Mouse (Mus musculus): ENCODE measurements around the gene Pus3. TPM values are rescaled to one million over a fixed set of nuclear protein-coding genes. Genes with fewer than 3 reads are reported as not detected.

Pus3 gene
- total RNA-seq (2017) = 25.6 and 30.9 TPM in 2 replicates

GRCm38 (mm10) chr9:35558257-35559008 lies at the start of gene Pus3, which contains the start of gene Ddx25:
Gene Pus3, plus strand, starts transcription at chr9:35558595.
Gene Ddx25, minus strand, starts transcription at chr9:35558528.
- no peak for ATAC-seq (ENCODE audit: extremely low read depth, insufficient number of reproducible peaks, low FRiP score, poor library complexity, severe bottlenecking)

GRCm38 (mm10) chr9:35513900-35514299 lies 44.5 kb upstream of the Pus3 start:
- ATAC-seq (ENCODE audit: extremely low read depth, insufficient number of reproducible peaks, low FRiP score, poor library complexity, severe bottlenecking) = no peak

GRCm38 (mm10) chr9:35516182-35516581 lies 42.2 kb upstream of the Pus3 start:
- ATAC-seq (ENCODE audit: extremely low read depth, insufficient number of reproducible peaks, low FRiP score, poor library complexity, severe bottlenecking) = no peak

GRCm38 (mm10) chr9:35516711-35517110 lies 41.7 kb upstream of the Pus3 start:
- no peak for ATAC-seq (ENCODE audit: extremely low read depth, insufficient number of reproducible peaks, low FRiP score, poor library complexity, severe bottlenecking)

GRCm38 (mm10) chr9:35518169-35518568 lies 40.2 kb upstream of the Pus3 start, which contains the start of gene Gm1113:
Gene Gm1113, minus strand, starts transcription at chr9:35518269.
- no peak for ATAC-seq (ENCODE audit: extremely low read depth, insufficient number of reproducible peaks, low FRiP score, poor library complexity, severe bottlenecking)

- no peak for ATAC-seq (ENCODE audit: extremely low read depth, insufficient number of reproducible peaks, low FRiP score, poor library complexity, severe bottlenecking)
Measured at GRCm38 (mm10) chr9:35520631-35521348, 37.6 kb upstream of the Pus3 start.

GRCm38 (mm10) chr9:35522241-35522640 lies 36.2 kb upstream of the Pus3 start:
- ATAC-seq (ENCODE audit: extremely low read depth, insufficient number of reproducible peaks, low FRiP score, poor library complexity, severe bottlenecking) = no peak

- ATAC-seq (ENCODE audit: extremely low read depth, insufficient number of reproducible peaks, low FRiP score, poor library complexity, severe bottlenecking) = no peak
Measured at GRCm38 (mm10) chr9:35522821-35523515, 35.4 kb upstream of the Pus3 start.

GRCm38 (mm10) chr9:35523541-35523940 lies 34.9 kb upstream of the Pus3 start:
- ATAC-seq (ENCODE audit: extremely low read depth, insufficient number of reproducible peaks, low FRiP score, poor library complexity, severe bottlenecking) = no peak

GRCm38 (mm10) chr9:35523941-35524411 lies 34.4 kb upstream of the Pus3 start:
- peak; percentile 70; the same call in 1 of the 2 replicates for ATAC-seq (ENCODE audit: extremely low read depth, insufficient number of reproducible peaks, low FRiP score, poor library complexity, severe bottlenecking)

GRCm38 (mm10) chr9:35529141-35529540 lies 29.3 kb upstream of the Pus3 start:
- no peak for ATAC-seq (ENCODE audit: extremely low read depth, insufficient number of reproducible peaks, low FRiP score, poor library complexity, severe bottlenecking)

- ATAC-seq (ENCODE audit: extremely low read depth, insufficient number of reproducible peaks, low FRiP score, poor library complexity, severe bottlenecking) = no peak
Measured at GRCm38 (mm10) chr9:35529796-35530195, 28.6 kb upstream of the Pus3 start.

GRCm38 (mm10) chr9:35533266-35533665 lies 25.1 kb upstream of the Pus3 start:
- ATAC-seq (ENCODE audit: extremely low read depth, insufficient number of reproducible peaks, low FRiP score, poor library complexity, severe bottlenecking) = no peak

- peak; percentile 86 for ATAC-seq (ENCODE audit: extremely low read depth, insufficient number of reproducible peaks, low FRiP score, poor library complexity, severe bottlenecking)
Measured at GRCm38 (mm10) chr9:35535110-35535509, 23.3 kb upstream of the Pus3 start.

GRCm38 (mm10) chr9:35535876-35536275 lies 22.5 kb upstream of the Pus3 start:
- no peak for ATAC-seq (ENCODE audit: extremely low read depth, insufficient number of reproducible peaks, low FRiP score, poor library complexity, severe bottlenecking)

GRCm38 (mm10) chr9:35539001-35539750 lies 19.2 kb upstream of the Pus3 start:
- no peak for ATAC-seq (ENCODE audit: extremely low read depth, insufficient number of reproducible peaks, low FRiP score, poor library complexity, severe bottlenecking)

GRCm38 (mm10) chr9:35541024-35541423 lies 17.4 kb upstream of the Pus3 start:
- no peak for ATAC-seq (ENCODE audit: extremely low read depth, insufficient number of reproducible peaks, low FRiP score, poor library complexity, severe bottlenecking)

- peak; percentile 80 for ATAC-seq (ENCODE audit: extremely low read depth, insufficient number of reproducible peaks, low FRiP score, poor library complexity, severe bottlenecking)
Measured at GRCm38 (mm10) chr9:35541488-35541887, 16.9 kb upstream of the Pus3 start.

GRCm38 (mm10) chr9:35541941-35542340 lies 16.5 kb upstream of the Pus3 start:
- no peak for ATAC-seq (ENCODE audit: extremely low read depth, insufficient number of reproducible peaks, low FRiP score, poor library complexity, severe bottlenecking)
